Mouse (Mus musculus): ENCODE results near the gene Mrm3. TPM values are rescaled to one million over a fixed set of nuclear protein-coding genes. Genes with fewer than 3 reads are reported as not detected.
"Not testable (repeated sequence)": the region's sequence is repeated elsewhere in the genome, so short reads cannot be mapped to it uniquely, and the experiment has no call there.

Mrm3 gene
- polyA plus RNA-seq (2015; fragmentation: Nextera tagmentation; extraction: Ambion mirVana) = 19.7 and 20.8 TPM in 2 replicates

- peak within 1 kb of the TSS; percentile 88 for H3K9ac ChIP-seq
- H3K9me3 ChIP-seq = no peaks in the 10 kb centered on the region
- peak; percentile 92 for ATAC-seq (ENCODE audit: low read depth)
- under 1% methylated on average over 61 of the region's 61 CpGs for WGBS
- peaks cover 33% of the 10 kb centered on the region for H3K4me1 ChIP-seq (replicated peaks)
- H3K27ac ChIP-seq (replicated peaks) = peak within 1 kb of the TSS; percentile 86
- H3K36me3 ChIP-seq = peaks cover 24% of the 10 kb centered on the region
- peak within 1 kb of the TSS; percentile 76 for H3K4me2 ChIP-seq
- H3K4me3 ChIP-seq = peak within 1 kb of the TSS; percentile 72
- H3K27me3 ChIP-seq = no peaks in the 10 kb centered on the region
These were observed at the start of gene Mrm3, which contains the start of gene Glod4 for GRCm38 (mm10) chr11:76242901-76243810. TSS of gene Mrm3 (plus strand) at chr11:76243715. TSS of gene Glod4 (minus strand) at chr11:76243725.

GRCm38 (mm10) chr11:76196275-76196976, 47.1 kb upstream of the Mrm3 start:
- H3K27ac ChIP-seq (replicated peaks) = no peak overlapping the region
- no peaks in the 10 kb centered on the region for H3K36me3 ChIP-seq
- WGBS = 53% methylated on average over 8 of the region's 8 CpGs
- no peak overlapping the region for H3K9ac ChIP-seq
- no peaks in the 10 kb centered on the region for H3K9me3 ChIP-seq
- H3K4me3 ChIP-seq = no peak overlapping the region
- 0 out of 2 replicates have a peak, but pooled peaks cover 4% of the 10 kb centered on the region for H3K4me1 ChIP-seq (replicated peaks)
- H3K4me2 ChIP-seq = no peak overlapping the region
- no peak for ATAC-seq (ENCODE audit: low read depth)
- H3K27me3 ChIP-seq = no peaks in the 10 kb centered on the region

- H3K4me1 ChIP-seq (replicated peaks) = 0 out of 2 replicates have a peak, but pooled peaks cover 7% of the 10 kb centered on the region
- no peaks in the 10 kb centered on the region for H3K27me3 ChIP-seq
- no peak for ATAC-seq (ENCODE audit: low read depth)
- no peaks in the 10 kb centered on the region for H3K36me3 ChIP-seq
- H3K4me3 ChIP-seq = no peak overlapping the region
- no peaks in the 10 kb centered on the region for H3K9me3 ChIP-seq
- 59% methylated on average over 8 of the region's 8 CpGs for WGBS
- H3K4me2 ChIP-seq = no peak overlapping the region
- H3K27ac ChIP-seq (replicated peaks) = no peak overlapping the region
- no peak overlapping the region for H3K9ac ChIP-seq
These were observed 46.5 kb upstream of the Mrm3 start for GRCm38 (mm10) chr11:76196977-76197469.

- under 1% methylated on average over 89 of the region's 90 CpGs for whole genome bisulfite sequencing
- H3K9ac ChIP-seq = peak overlapping the region; percentile 95
- H3K27me3 ChIP-seq = no peaks in the 10 kb centered on the region
- peak overlapping the region; percentile 93 for H3K4me3 ChIP-seq
- peaks cover 27% of the 10 kb centered on the region for H3K36me3 ChIP-seq
- peaks cover 18% of the 10 kb centered on the region for H3K4me1 ChIP-seq (replicated peaks)
- peak overlapping the region; percentile 89 for H3K27ac ChIP-seq (replicated peaks)
- no peaks in the 10 kb centered on the region for H3K9me3 ChIP-seq
- peak; percentile 96 for ATAC-seq (ENCODE audit: low read depth)
- H3K4me2 ChIP-seq = peak overlapping the region; percentile 90
These were observed 41.5 kb upstream of the Mrm3 start for GRCm38 (mm10) chr11:76201761-76202674.

GRCm38 (mm10) chr11:76206793-76207192, 36.7 kb upstream of the Mrm3 start:
- H3K4me1 ChIP-seq (replicated peaks) = peaks cover 12% of the 10 kb centered on the region
- H3K36me3 ChIP-seq = peaks cover 72% of the 10 kb centered on the region
- H3K27ac ChIP-seq (replicated peaks) = no peak overlapping the region
- no peaks in the 10 kb centered on the region for H3K9me3 ChIP-seq
- H3K4me3 ChIP-seq = no peak overlapping the region
- no peak overlapping the region for H3K9ac ChIP-seq
- no peak for ATAC-seq (ENCODE audit: low read depth)
- WGBS = 90% methylated on average over 5 of the region's 5 CpGs
- no peak overlapping the region for H3K4me2 ChIP-seq
- H3K27me3 ChIP-seq = no peaks in the 10 kb centered on the region

- ATAC-seq (ENCODE audit: low read depth) = no peak
- H3K27me3 ChIP-seq = no peaks in the 10 kb centered on the region
- H3K4me3 ChIP-seq = no peak overlapping the region
- no peak overlapping the region for H3K9ac ChIP-seq
- WGBS = 90% methylated on average over 13 of the region's 13 CpGs
- H3K4me2 ChIP-seq = no peak overlapping the region
- H3K9me3 ChIP-seq = no peaks in the 10 kb centered on the region
- no peak overlapping the region for H3K27ac ChIP-seq (replicated peaks)
- H3K4me1 ChIP-seq (replicated peaks) = no peaks in the 10 kb centered on the region
- peaks cover 83% of the 10 kb centered on the region for H3K36me3 ChIP-seq
These were observed 33.1 kb upstream of the Mrm3 start for GRCm38 (mm10) chr11:76210228-76210985.

- 97% methylated on average over 6 of the region's 6 CpGs for WGBS
- H3K4me2 ChIP-seq; H3K9me3 ChIP-seq; H3K27me3 ChIP-seq; ATAC-seq (ENCODE audit: low read depth); H3K27ac ChIP-seq (replicated peaks); H3K4me3 ChIP-seq; H3K9ac ChIP-seq: not testable (repeated sequence)
- Histone ChIP-seq H3K4me1 (replicated peaks) (peaks cover 11% of the 10 kb centered on the region), H3K36me3 (peaks cover 71% of the 10 kb centered on the region)
These were observed 31.9 kb upstream of the Mrm3 start for GRCm38 (mm10) chr11:76211595-76211994.

- H3K27me3 ChIP-seq = no peaks in the 10 kb centered on the region
- no peak for ATAC-seq (ENCODE audit: low read depth)
- no peak overlapping the region for H3K27ac ChIP-seq (replicated peaks)
- H3K36me3 ChIP-seq = peaks cover 49% of the 10 kb centered on the region
- H3K4me2 ChIP-seq = no peak overlapping the region
- no peak overlapping the region for H3K4me3 ChIP-seq
- no peaks in the 10 kb centered on the region for H3K9me3 ChIP-seq
- 31% methylated on average over 5 of the region's 5 CpGs for WGBS
- peaks cover 21% of the 10 kb centered on the region for H3K4me1 ChIP-seq (replicated peaks)
- no peak overlapping the region for H3K9ac ChIP-seq
These were observed 29.7 kb upstream of the Mrm3 start for GRCm38 (mm10) chr11:76213841-76214240.

- Histone ChIP-seq H3K9me3 (no peaks in the 10 kb centered on the region), H3K36me3 (peaks cover 48% of the 10 kb centered on the region), H3K4me2 (no peak overlapping the region), H3K4me1 (replicated peaks) (peaks cover 21% of the 10 kb centered on the region), H3K9ac (no peak overlapping the region), H3K27ac (replicated peaks) (no peak overlapping the region), H3K4me3 (no peak overlapping the region), H3K27me3 (no peaks in the 10 kb centered on the region)
- ATAC-seq (ENCODE audit: low read depth) = no peak
- 90% methylated on average over 2 of the region's 2 CpGs for WGBS
These were observed 28.5 kb upstream of the Mrm3 start for GRCm38 (mm10) chr11:76215011-76215410.

GRCm38 (mm10) chr11:76216049-76216540, 27.4 kb upstream of the Mrm3 start:
- H3K4me1 ChIP-seq (replicated peaks) = peaks cover 21% of the 10 kb centered on the region
- peak overlapping the region; percentile 75 for H3K4me2 ChIP-seq
- peaks cover 47% of the 10 kb centered on the region for H3K36me3 ChIP-seq
- H3K27me3 ChIP-seq = no peaks in the 10 kb centered on the region
- peak overlapping the region; percentile 85 for H3K4me3 ChIP-seq
- WGBS = 93% methylated on average over 5 of the region's 5 CpGs
- H3K9ac ChIP-seq = no peak overlapping the region
- ATAC-seq (ENCODE audit: low read depth) = no peak
- no peaks in the 10 kb centered on the region for H3K9me3 ChIP-seq
- no peak overlapping the region for H3K27ac ChIP-seq (replicated peaks)
